Mouse (Mus musculus) urinary bladder, postnatal 36 days (tissue): Measurements from ENCODE around the gene Sgcb.
A peak's percentile ranks its signal among the peaks of the same experiment; 100 is the strongest.

Experiments
- DNase-seq, 2 experiments: peaks; one replicate each; pipeline ENCODE4 v3.0.0; 2022; ENCODE audit warnings: low spot score in 2 of 2, mixed read lengths in 1 of 2

Sgcb gene

GRCm38 (mm10) chr5:73647261-73647900 is at the start of gene Sgcb:
TSS of gene Sgcb (minus strand) at chr5:73647790.
- DNase-seq, result peak; percentile 55 to 77

GRCm38 (mm10) chr5:73694254-73695015 is 46.8 kb upstream of the Sgcb start:
- DNase-seq, result no peak

DNA sequence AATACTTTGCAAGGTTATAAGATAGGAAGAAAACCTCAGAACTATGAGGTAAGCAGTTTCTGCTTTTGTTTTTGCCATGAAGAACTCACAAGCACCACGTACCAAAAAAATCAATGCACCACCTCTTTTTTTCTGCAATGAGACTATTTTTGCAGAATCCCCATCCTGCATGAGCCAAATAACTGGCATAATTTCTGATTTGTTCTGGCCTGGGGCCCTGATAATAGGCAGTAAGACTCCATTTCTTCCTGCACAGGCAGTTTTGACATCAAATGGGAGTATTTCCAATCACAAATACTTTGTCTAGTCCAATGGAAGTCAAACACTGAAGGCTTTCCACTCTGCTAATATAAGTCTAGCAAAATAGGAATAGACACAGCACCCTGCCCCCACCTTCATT is 46.2 kb upstream of the Sgcb start:
- DNase-seq, result no peak

DNA sequence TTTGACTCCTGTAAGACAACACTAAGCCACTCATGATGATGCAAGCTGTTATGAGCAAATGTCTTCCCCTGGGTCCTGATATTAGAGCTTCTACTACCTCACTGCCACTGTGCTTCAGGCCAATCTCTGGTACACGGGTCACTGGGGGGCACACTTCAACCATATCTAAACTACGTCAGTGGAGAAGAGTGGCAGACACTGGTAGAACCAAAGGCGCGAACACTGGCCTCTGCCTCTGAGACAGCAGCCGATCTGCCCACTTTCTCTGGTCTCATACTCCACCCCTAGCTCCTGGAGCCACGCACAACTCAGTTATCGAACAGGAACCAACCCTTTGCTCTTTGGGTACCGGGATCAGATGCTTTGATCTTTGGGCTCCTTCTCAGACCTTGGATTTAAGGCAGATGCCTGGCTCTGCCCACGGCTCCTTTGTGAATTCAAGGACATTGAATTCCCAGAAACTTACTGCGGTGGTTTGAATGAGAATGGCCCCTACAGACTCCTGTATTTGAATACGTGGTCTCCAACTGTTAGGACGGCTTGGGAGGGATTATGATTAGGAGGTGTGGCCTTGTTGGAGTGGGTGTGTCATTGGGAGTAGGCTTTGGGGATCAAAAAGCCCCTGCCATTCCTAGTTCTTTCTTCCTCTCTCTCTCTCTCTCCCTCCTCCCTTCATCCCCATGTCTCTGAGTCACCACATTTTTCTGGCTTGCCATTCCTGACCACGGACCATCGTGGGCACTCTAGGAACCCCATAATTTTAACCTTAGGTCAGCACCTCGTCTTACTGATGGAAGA is 44.3 kb upstream of the Sgcb start:
- no peak for DNase-seq

- no peak for DNase-seq
Measured at GRCm38 (mm10) chr5:73690146-73690545, 42.6 kb upstream of the Sgcb start.

DNA sequence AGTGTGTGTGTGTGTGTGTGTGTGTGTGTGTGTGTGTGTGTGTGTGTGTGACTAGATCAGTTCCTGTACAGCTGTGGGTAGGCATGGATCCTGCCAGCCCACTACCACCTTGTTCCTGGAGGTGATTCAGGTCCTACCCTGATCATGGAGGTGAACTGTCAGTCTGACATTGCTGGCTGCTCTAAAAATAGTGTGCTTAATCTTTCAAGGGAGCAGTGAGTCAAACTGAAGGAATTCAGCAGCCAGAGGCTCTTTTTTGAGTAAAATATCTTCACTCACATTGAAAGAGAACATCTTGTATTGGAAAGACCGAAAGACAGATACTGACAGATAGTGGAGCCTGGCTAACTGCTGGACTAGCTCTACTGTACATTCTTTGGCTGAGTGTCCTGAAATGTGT is 41.0 kb upstream of the Sgcb start:
- DNase-seq, result no peak

DNA sequence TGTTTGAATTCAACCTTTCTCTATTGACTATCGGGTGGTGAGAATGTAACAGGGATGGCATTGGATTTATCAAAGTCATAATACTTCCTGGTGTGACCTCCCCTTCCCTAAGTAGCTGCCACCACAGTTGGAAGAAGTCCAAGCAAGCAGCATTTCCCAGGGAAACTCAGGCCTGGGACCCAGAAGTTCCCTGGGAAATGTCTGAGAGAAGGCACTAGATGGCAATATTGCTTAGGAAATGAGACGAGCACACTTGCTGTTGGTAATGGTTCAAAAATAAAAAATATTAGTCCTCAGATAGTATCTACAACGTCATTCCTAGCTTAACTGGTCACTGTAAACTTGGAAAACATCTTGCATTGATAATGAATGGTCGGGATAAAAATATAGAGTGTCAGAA is 38.6 kb upstream of the Sgcb start:
- no peak for DNase-seq

GRCm38 (mm10) chr5:73683706-73684409 is 36.3 kb upstream of the Sgcb start:
- DNase-seq, result no peak

DNA sequence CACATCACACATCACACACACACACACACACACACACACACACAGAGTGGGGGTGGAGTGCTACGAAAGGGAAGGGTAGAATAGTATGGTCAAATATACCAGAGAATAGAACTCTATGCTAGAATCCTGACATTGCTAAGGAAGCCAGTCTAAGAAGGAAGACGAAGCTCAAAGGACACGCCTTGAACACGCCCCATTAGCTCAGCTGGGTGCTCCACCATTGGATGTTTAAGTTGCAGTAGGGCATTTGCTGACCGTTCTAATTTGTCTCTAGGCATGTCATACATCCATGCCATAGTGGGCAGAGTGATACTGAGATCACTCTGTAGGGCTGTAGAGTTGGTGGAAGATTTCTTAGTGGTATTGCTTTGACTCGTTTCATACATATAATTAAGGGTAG is 35.6 kb upstream of the Sgcb start:
- DNase-seq, result no peak

DNA sequence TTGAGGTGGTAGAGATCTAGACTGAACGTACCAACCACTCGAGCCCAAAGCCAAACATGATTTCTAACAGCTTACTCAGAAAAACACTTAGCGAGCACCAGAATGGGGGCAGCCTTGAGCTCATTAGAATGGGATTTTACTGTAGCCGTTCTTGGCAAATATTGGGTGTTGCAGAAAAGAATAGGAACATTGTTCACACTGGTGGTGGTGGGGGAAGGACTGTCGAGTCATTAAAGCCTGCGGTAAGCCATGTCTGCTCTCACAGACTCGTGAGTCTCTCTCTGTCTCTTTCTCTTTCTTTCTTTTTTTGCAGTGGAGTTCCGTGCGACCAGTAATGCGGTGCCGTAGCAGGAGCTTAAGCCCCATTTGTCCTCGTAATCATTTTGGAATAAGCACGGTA is 29.0 kb upstream of the Sgcb start:
- no peak for DNase-seq

DNA sequence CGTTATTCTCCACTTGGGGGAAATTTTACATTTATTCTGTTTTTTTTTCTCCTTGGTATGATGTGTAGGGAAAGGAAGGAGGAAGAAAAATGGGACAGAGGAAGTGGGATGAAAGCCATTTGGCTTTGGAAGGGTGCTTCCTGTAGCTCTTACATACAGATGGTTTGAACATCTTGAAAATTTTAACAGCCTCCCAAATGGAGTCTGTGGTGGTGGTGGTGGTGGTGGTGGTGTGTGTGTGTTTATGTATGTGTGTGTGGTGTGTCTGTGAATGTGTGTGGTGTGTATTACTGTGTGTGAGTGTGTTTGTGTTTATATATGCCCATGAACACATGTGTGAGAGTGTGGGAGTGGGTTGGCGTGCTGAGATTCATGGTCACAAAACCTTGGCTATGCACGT is 28.0 kb upstream of the Sgcb start:
- DNase-seq, result no peak

- DNase-seq, result no peak
Measured at GRCm38 (mm10) chr5:73669386-73669785, 21.8 kb upstream of the Sgcb start.

GRCm38 (mm10) chr5:73667877-73668276 is 20.3 kb upstream of the Sgcb start:
- DNase-seq, result no peak

DNA sequence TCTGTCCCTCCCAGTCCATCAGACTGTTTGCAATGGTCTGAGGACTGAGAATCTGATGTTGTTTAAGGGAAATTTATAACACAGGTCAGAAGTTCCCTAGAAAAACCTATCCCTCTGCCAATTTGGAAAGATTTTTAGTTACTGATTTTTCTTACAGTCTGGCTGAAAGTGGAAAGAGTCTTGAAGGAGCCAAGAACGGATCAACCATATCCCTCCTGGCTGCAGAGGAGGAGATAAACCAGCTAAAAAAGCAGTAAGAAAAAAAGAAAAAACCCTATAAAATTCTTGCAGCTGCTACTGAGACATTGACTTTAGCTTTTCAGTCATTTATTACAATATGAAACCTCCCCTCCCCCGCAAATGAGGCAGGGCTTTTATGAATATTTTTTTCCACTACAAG is 19.1 kb upstream of the Sgcb start:
- DNase-seq, result no peak

- DNase-seq, result no peak
Measured at GRCm38 (mm10) chr5:73651855-73652201, 4.2 kb upstream of the Sgcb start.

DNA sequence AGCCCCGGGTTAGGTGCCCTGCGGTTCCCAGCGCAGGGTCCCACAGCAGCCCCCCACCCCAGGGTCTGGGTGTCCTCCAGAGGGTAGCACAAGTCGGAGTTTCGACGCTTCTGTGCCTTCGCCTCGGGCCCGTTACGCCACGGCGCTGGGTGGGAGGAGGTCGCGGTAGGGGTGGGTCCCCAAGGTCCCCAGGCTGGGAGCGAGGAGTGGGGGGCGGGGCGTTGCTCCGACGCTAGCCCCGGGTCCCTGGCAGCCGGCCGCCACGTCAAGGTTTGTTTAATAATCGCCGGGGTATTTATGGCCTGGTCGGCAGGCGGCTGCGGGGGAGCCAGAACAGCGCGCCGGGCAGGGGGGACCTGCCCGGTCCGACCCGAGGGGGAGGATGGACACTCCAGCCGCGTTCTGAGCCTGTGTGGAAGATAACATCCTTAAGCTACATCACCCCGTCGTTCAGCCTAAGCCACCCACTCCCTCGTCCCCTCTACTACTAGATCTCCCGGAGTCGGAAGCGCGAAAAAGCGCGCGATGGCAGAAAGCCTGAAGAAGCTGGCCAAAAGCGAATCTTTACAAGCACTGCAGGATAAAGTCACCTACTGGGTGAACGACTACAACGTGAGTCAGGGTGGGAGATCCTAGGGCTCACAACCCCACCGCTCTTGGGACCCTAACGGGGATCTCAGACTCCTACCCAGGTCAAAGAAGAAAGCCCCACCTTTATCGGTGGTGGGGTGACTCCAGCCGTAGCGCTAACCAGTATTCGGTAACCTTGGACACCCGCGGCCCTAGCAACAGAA is 3.7 kb upstream of the Sgcb start, which contains the start of gene Spata18:
TSS of gene Spata18 (plus strand) at position 319 of the 794 bp plus-strand sequence.
- no peak for DNase-seq

DNA sequence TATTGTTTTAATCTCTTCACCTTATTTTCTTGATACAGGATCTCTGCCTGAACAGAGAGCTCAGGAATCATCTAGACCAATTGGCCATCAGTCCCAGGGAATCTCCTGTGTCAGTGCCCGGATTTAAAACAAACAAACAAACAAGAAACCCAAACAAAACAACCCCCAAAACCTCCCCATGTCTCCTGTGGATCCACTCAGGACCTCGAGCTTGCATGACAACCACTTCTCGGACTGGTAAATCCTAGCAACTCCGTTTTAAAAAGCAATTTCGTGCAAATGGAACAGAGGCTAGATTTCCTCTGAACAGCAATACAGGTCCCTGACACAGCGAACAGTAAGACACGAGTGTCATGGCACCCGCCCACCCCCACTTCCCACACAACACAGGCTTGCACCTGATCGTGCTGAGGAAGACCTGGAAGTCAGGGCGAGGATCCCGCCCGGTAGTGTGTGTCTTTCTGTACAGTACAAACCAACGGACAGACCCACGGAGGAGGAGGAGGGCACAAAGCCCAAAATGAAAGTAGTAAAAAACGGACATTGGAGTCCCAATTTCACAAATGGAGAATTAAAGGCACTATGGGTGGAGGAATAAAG is 2.9 kb upstream of the Sgcb start:
- DNase-seq, result peak in 1 of 2 experiments; percentile 12

GRCm38 (mm10) chr5:73642091-73642490 is 5.5 kb downstream of the Sgcb start:
- DNase-seq, result no peak

- no peak for DNase-seq
Measured at GRCm38 (mm10) chr5:73641058-73641457, 6.5 kb downstream of the Sgcb start.

DNA sequence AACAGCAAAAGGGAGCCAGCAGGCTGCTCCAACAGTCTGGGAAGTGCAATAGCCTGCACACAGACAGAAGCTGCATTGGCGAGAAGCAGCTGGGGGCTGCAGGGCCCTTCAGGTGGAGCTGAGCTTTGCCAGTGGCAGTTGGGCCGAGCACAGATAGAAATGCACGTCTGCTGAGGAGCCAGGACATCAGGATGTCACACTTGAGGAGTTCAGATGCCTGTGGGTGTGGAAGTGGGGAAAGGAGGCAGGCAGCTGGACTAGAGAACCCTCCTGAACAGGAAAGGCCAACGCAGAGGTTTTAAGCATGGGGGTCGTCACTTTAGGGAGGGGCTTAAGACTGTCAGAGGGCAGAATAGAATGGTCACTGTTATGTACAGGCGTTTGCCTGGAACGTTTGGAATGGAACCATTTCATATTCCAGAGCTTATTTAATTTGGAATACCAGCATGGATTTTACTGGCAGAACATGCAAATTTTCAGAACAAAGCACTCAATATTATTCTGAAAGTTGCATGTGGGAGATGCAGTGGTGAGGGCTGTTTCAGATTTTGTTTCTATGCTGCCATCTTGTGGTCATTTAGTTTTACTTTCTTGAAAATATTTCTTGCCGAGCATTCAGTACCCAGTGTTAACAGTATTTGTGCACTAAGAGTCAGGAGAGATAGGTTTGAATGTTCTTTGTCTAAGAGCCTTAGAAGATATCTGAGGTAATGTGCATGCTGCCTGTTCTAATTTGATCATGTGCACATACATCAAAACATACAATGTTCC is 10.1 kb downstream of the Sgcb start:
- DNase-seq, result no peak
